Mouse (Mus musculus): ENCODE measurements around the gene Irf1. TPM values are rescaled to one million over a fixed set of nuclear protein-coding genes. Genes with fewer than 3 reads are reported as not detected.

Irf1 gene
- total RNA-seq, 2 experiments from 2014 or later = 5.1 to 5.7 TPM

- no peak for DNase-seq (ENCODE audit: low spot score in 2 of 2)
Measured at GRCm38 (mm10) chr11:53805786-53806185, 36.0 kb downstream of the Irf1 start.

- DNase-seq (ENCODE audit: low spot score in 2 of 2) = no peak
Measured at GRCm38 (mm10) chr11:53809354-53809753, 39.5 kb downstream of the Irf1 start.

DNA sequence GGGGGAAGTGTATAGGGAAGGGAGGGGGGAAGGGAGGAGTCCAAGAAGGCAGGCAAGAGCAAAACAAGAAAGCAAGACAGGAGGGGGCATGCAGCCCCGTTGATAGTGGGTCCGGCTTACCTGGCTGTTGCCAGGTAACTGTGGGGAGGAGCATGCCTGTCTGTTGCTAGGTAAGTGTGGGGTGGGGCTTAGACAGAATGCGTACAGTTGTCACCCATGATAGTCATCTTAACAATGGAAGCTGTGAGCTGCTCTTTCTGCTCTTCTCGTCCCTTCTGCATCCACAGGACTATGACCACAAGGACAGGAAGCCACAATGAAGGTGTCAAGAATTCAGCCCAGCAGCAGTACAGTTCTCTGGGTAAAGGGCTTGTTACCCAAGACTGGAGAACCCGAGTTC lies 40.3 kb downstream of the Irf1 start:
- no peak for DNase-seq (ENCODE audit: low spot score in 2 of 2)

DNA sequence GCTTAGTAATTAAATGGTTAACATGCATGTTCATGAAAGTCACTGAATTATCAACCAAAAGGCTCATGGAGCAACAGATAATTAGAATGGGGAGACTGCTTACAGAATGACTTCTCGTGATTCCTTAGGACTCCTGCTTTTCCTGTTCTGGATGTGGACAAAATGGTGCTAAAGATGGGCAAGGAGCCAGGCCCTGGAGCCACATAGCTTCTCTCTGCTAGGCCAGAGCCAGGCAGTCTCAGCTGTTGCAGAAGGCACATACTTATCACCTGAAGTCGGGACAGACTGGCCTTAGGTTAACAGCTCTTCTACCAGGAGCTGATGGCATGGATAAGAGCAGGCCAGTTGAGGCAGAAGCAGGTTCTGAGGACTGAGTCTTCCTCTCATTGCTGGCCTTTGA lies 40.9 kb downstream of the Irf1 start:
- no peak for DNase-seq (ENCODE audit: low spot score in 2 of 2)

GRCm38 (mm10) chr11:53811312-53811711 lies 41.5 kb downstream of the Irf1 start:
- no peak for DNase-seq (ENCODE audit: low spot score in 2 of 2)

DNA sequence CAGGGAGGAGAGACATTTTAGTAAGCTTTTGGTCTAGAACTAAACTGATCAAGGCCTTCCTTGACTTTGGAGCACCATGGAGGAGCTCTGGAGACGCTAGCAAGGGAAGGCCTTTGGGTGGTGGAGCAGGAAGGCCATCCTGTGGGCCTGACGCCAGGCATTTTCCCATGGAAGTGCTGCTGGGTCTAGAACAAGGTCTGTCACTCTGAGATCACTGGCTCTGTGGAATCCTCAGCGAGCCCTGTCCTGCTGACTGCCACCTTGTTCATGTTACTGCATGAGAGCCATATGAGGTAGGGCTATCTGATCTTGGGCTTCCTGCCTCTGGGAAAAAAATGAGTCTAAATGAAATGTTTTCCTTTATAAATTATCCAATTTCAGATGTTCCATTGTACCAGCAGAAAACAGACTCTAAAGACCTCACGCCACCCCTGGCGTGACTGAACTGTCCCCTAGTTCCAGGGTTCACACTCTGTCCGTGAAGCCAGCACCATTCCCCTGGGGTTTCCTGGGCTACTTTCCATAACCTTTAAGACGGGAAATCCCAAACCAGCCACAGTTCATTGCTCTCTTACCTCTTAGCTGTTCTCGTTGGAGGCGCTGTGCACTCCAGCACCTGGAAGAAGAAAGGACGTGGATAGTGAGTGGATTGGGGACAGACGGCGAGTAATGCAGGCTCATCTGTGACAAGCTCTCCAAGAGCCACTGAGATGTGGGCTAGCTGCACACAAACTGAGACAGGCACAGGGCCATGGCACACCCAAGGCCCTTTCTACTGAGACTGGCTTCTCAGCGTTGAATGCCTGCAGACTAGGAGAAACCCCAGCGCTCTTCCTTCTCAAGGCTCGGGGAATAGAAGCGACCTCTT lies 43.4 kb downstream of the Irf1 start:
- DNase-seq (ENCODE audit: low spot score in 2 of 2) = no peak

GRCm38 (mm10) chr11:53814810-53815209 lies 45.0 kb downstream of the Irf1 start:
- no peak for DNase-seq (ENCODE audit: low spot score in 2 of 2)

DNA sequence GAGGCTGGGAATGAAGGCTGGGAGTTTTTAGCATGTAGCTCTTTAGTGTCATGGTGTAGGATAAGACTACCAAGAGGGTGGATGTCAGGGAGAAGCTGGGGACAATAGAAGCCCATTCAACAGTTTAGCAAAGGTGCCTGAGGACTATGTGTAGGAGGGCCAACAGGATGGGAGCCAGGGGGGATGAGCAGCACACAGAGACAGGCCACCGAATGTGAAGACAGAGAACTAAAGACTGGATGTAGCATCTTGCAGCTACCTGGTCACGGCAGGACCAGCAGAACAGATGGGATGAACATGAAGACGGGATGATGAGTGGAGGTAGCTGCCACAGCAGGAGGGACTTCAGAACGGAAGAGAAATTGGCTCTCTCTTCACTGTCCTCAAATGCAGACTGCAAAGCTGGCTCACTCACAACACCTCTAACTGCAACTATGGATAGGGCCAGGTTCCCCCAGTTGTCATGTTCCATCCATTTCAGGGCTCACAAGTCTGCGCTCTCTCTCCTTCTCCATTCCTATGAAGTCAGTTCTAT lies 47.1 kb downstream of the Irf1 start:
- no peak for DNase-seq (ENCODE audit: low spot score in 2 of 2)

- no peak for DNase-seq (ENCODE audit: low spot score in 2 of 2)
Measured at GRCm38 (mm10) chr11:53818794-53819193, 49.0 kb downstream of the Irf1 start.

DNA sequence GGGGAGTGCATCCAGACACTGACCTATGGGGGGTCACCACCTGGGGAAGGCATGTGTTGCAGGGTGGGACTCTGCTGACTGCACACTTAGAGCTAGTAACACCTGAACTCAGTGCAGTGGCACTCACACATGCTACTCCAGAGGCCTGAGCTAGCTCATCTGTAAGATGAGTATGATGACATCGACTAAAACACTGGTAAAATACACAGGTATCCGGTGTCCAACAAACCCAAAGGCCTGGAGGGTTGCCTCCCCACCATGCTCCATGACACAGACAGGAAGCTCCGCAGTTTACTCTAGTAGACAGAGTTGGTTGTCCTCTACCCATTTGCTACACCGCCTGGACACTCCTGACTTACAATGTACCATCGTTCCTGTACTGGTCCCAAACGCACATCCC lies 49.7 kb downstream of the Irf1 start:
- DNase-seq (ENCODE audit: low spot score in 2 of 2) = no peak

- DNase-seq (ENCODE audit: low spot score in 2 of 2) = no peak
Measured at GRCm38 (mm10) chr11:53820516-53821170, 50.8 kb downstream of the Irf1 start.

DNA sequence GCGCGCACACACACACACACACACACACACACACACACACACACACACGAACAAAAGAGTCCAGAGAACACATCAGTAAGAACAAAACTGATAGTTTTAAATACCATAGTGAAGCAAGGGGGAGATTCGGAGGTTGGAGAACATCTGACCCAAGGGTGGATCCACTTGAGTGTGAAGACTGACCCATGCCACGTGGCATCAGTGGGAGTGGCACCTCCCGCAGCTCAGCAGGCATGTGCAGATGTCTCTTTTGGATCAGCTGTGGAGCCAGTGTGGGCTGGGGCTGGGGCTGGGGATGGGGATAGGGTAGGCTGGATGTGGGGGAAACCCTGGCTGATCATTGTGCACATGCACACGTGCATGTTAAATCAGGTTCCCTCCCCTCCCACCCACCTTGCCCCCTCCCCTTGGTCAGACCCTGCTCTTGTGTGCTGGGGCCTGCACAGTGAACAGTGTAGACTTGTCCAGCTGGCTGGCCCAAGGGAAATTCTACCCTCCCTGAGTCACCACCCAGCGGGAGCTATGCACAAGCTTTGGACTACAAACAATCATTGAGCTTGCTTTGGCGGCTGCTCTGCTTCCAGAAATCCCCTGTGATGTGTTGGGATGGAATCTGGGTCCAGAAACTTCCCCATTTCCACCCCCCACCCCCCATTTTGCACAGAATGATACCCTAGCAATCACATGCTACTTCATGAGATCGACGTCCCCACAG lies 51.6 kb downstream of the Irf1 start:
- no peak for DNase-seq (ENCODE audit: low spot score in 2 of 2)

DNA sequence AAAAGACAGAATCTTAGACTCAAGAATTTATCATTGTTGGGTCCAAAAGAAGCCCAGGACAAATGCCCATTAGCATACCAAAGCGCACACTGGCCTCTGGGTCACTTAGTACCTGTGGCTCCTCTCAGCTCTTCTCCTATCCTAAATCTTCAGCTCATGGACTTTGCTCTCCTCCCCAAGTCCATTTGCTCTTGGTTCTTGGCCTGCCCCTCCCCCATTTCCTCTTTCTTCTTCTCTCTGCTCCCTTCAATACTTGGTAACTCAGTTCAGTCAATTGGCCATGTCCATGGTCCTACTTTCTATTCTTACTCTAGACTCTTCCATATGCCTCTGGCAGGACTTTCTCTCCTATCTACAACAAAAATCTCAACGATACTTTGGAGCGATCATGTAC lies 52.1 kb downstream of the Irf1 start:
- DNase-seq (ENCODE audit: low spot score in 2 of 2) = no peak

- DNase-seq (ENCODE audit: low spot score in 2 of 2) = no peak
Measured at GRCm38 (mm10) chr11:53825409-53825808, 55.6 kb downstream of the Irf1 start.

Small RNAs within 50 kb of the gene (microRNA-seq; reads per million reads assigned to microRNA genes)
- gene Mir7671 = 0 reads per million in 2 experiments

Other genes starting within 250 kb of the Irf1 start
- gene Kif3a, start 202.6 kb upstream of the Irf1 start, total RNA-seq (2021) = 100 to 1,000 TPM; 163 to 165 TPM
- gene Il4, start 151.3 kb upstream of the Irf1 start, total RNA-seq (2021) = not detected
- not detected for gene Il13, start 135.3 kb upstream of the Irf1 start, total RNA-seq (2021)
- gene Rad50, start 62.7 kb upstream of the Irf1 start, total RNA-seq (2021) = 10 to 100 TPM in 1 of 2 experiments, 1 to 10 TPM in 1; 9.5 to 10.1 TPM
- not detected for gene Il5, start 49.2 kb upstream of the Irf1 start, total RNA-seq (2021)
- not detected for gene Gm17334, start 3.2 kb downstream of the Irf1 start, total RNA-seq (2021)
- gene Gm12216, start 89.2 kb downstream of the Irf1 start, total RNA-seq (2021) = 1 to 10 TPM; 1.4 to 3.6 TPM
- 10 to 100 TPM; 13.3 to 15.8 TPM for gene Slc22a5, start 121.6 kb downstream of the Irf1 start, total RNA-seq (2021)
- gene Slc22a21, start 210.3 kb downstream of the Irf1 start, total RNA-seq (2021) = 1 to 10 TPM; 3.7 to 4.1 TPM

All from layer of hippocampus, postnatal 10 days (tissue).